Mouse (Mus musculus) bone marrow, adult 2 months (tissue): ENCODE measurements around the gene Ror1. TPM values are rescaled to one million over a fixed set of nuclear protein-coding genes. Genes with fewer than 3 reads are reported as not detected.

Source experiments
- H3K27ac ChIP-seq: fragments of 200-500 bp; 2 replicates; pipeline ENCODE4 v1.5.1; 2012; ENCODE audit warnings: low read depth, mild to moderate bottlenecking, control low read depth, inconsistent platforms, low read length; ENCODE audit not compliant: control insufficient read depth, poor library complexity, insufficient read depth
- H3K4me1 ChIP-seq: fragments of 200-500 bp; 2 replicates; pipeline ENCODE4 v1.6.1; 2011; ENCODE audit warnings: low read length; ENCODE audit not compliant: control insufficient read depth, insufficient read depth
- H3K4me3 ChIP-seq: fragments of 200-500 bp; replicated peaks from 2 replicates; pipeline ENCODE3; 2011; ENCODE audit warnings: mild to moderate bottlenecking, low read depth, low read length, control low read depth; ENCODE audit not compliant: control insufficient read depth
- CTCF ChIP-seq: fragments of 200-500 bp; IDR thresholded peaks from 2 replicates; pipeline ENCODE4 v1.5.1; 2011; ENCODE audit warnings: low read length, control low read depth; ENCODE audit not compliant: control insufficient read depth, insufficient read depth
- POLR2A ChIP-seq: fragments of 200-500 bp; IDR thresholded peaks from 2 replicates; pipeline ENCODE4 v1.6.1; 2011; ENCODE audit warnings: low read depth, mild to moderate bottlenecking, control low read depth, low read length, borderline replicate concordance; ENCODE audit not compliant: control insufficient read depth
- WGBS: fragments of 180-500 bp; shearing (Covaris S2); methylation state at CpG from one replicate; pipeline ENCODE4 v1.1.7; 2018; 5-methylcytosine and 5-hydroxymethylcytosine counted together
- polyA plus RNA-seq: library from polyadenylated mRNA; stranded (reverse); fragments of >200 nt; gene quantifications from 2 replicates; pipeline ENCODE4 v1.2.4, GENCODE M21; 2011; ENCODE audit warnings: low replicate concordance; ENCODE audit not compliant: missing spikeins, insufficient read depth, insufficient read length

Ror1 gene
- polyA plus RNA-seq, 1 experiment: not detected

GRCm38 (mm10) chr4:100122436-100122835 lies 26.8 kb downstream of the Ror1 start:
- H3K4me1 ChIP-seq: no peaks in the 10 kb centered on the region
- H3K4me3 ChIP-seq: no peak overlapping the region
- TF ChIP-seq CTCF (no peak), POLR2A (no peak)
- no peak overlapping the region for H3K27ac ChIP-seq
- 83% methylated on average over 3 of the region's 3 CpGs for WGBS

GRCm38 (mm10) chr4:100123519-100123918 lies 27.9 kb downstream of the Ror1 start:
- H3K27ac ChIP-seq: no peak overlapping the region
- H3K4me1 ChIP-seq: no peaks in the 10 kb centered on the region
- TF ChIP-seq POLR2A (no peak), CTCF (no peak)
- WGBS: 69% methylated on average over 3 of the region's 3 CpGs
- no peak overlapping the region for H3K4me3 ChIP-seq

DNA sequence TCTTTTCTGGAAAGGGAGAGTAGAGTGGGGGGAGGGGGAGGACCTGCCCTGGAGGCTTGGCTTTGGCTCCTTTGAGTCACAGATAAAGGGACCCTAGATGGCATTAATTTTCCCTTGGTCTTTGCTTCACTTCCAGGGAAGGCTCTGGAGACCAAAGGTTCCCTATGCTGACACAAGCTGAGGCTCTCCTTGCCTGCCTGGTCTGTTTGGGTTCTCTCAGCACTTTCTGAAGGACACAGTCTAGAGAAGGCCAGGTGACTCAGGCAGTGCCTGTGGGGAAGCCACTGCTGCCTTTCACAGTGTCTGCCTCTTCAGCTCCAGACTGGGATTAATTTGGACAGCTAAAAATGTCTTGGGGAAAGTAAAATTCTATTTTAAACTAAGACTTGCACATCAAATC lies 28.5 kb downstream of the Ror1 start:
- Histone ChIP-seq H3K4me1 (no peaks in the 10 kb centered on the region), H3K4me3 (no peak overlapping the region), H3K27ac (no peak overlapping the region)
- TF ChIP-seq CTCF: no peak
- no peak for TF ChIP-seq POLR2A

DNA sequence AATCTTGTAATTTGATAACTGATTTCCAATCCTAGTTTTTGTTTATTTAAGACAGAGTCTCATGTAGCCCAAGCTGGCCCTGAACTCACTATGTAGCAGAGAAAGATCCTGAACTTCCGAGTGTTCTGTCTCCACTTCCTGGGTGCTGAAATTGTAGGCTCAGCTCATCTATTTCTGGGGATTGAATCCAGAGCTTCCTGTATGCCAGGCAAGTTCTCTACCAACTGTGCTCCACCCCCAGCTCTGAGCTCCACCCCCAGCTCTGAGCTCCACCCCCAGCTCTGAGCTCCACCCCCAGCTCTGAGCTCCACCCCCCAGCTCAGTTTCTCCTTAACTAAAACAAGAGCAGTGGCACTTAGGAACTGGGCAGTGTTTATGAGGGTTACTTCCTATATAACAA lies 29.3 kb downstream of the Ror1 start:
- TF ChIP-seq POLR2A (no peak), CTCF (no peak)
- WGBS: 86% methylated on average over 1 of the region's 1 CpGs

DNA sequence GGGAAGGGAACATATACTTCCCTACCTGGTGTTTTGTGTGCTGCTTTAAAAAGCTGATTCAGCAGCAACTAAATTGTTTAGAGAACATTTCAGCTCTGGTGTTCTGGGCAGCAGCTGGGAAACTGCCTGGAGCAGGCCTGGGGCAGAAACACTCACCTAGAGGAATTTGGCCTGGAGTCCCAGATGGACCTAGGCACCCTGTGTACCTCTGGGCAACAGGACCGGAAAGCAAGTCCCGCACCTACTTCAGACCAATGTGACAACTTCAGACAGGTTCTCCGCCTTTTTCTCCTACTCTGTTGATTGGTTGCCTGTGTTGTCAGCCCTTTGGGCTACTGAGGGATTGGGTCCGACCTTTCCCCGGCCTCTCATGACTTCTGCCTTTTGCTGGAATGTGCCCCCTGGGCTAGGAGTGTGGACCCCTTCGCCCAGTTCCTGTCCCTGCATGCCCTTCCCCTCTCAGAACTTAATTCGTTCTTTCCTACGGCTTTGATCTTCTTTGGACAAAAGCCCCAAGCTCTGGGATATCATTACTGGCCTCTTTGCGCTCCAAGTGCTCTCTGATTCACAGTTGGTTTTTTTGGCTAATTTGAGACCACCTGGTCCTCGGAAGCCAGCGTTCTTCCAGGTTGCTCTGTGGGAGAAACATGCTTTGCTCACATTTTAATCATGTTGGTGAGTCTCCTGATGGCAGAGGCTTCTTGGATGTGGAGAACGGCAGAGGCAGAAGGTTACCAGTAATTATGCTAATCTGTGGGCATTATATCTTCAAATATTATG lies 31.1 kb downstream of the Ror1 start:
- Histone ChIP-seq H3K27ac (no peak overlapping the region), H3K4me3 (no peak overlapping the region), H3K4me1 (no peaks in the 10 kb centered on the region)
- no peak for TF ChIP-seq POLR2A
- no peak for TF ChIP-seq CTCF
- 82% methylated on average over 12 of the region's 12 CpGs for WGBS

More for the DNA sequence above, 29.3 kb downstream of the Ror1 start:
- H3K4me1 ChIP-seq: no peaks in the 10 kb centered on the region
- H3K4me3 ChIP-seq: no peak overlapping the region
- no peak overlapping the region for H3K27ac ChIP-seq

DNA sequence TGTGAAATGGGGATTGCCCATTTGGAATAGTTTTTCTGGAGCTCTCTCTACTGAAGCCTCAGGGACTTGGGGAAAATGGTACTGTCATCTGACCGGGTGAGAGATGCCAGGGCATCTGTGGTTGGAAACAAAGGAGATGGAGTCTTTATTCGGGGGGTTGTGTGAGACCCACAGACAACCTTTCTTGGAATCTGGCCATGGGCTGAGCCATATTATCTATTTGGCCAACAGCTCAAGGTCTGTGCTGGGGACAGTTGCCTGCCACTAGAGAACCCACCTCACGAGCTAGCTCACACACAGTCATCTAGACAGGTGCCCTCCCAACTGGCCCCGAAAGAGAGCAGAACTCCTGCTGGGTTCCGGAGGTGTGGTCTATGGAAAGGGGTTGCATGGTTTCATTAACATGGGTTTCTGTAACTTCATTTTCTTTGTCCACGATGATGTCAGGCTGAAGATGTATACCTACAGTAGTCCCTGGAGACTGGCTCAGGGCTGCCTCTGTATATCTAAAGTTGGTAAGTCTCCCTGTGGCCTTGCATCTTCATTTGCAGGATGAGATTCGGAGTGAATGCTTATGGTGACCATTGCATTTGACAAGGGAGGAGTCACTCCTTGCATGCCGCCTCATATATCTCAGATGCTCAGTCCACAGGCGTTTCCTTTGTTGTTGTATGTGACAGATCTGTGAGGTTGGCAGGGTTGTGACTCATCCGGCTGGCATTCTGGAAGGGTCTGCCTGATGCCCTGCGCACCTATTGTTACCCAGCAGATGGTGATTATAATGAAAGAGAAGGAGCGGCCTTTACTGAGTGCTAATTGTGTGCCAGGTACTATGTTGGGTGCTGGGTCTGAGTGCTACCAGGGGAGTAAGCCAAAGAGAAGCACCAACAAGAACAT lies 32.7 kb downstream of the Ror1 start:
- TF ChIP-seq POLR2A (no peak), CTCF (no peak)
- H3K4me3 ChIP-seq: no peak overlapping the region
- H3K4me1 ChIP-seq: no peaks in the 10 kb centered on the region
- 84% methylated on average over 12 of the region's 12 CpGs for WGBS
- no peak overlapping the region for H3K27ac ChIP-seq

- TF ChIP-seq POLR2A (no peak), CTCF (no peak)
- Histone ChIP-seq H3K27ac (no peak overlapping the region), H3K4me3 (no peak overlapping the region), H3K4me1 (no peaks in the 10 kb centered on the region; the same call in 1 of the 2 replicates)
- 77% methylated on average over 5 of the region's 5 CpGs for WGBS
These were observed 33.6 kb downstream of the Ror1 start for GRCm38 (mm10) chr4:100129201-100129600.

- WGBS: 66% methylated on average over 3 of the region's 3 CpGs
- Histone ChIP-seq H3K4me3 (no peak overlapping the region), H3K27ac (no peak overlapping the region), H3K4me1 (no peaks in the 10 kb centered on the region; the same call in 1 of the 2 replicates)
- no peak for TF ChIP-seq CTCF
- TF ChIP-seq POLR2A: no peak
These were observed 35.3 kb downstream of the Ror1 start for GRCm38 (mm10) chr4:100130771-100131475.
